Mouse (Mus musculus): ENCODE results near the gene Nadk2.

Gene Nadk2

DNA sequence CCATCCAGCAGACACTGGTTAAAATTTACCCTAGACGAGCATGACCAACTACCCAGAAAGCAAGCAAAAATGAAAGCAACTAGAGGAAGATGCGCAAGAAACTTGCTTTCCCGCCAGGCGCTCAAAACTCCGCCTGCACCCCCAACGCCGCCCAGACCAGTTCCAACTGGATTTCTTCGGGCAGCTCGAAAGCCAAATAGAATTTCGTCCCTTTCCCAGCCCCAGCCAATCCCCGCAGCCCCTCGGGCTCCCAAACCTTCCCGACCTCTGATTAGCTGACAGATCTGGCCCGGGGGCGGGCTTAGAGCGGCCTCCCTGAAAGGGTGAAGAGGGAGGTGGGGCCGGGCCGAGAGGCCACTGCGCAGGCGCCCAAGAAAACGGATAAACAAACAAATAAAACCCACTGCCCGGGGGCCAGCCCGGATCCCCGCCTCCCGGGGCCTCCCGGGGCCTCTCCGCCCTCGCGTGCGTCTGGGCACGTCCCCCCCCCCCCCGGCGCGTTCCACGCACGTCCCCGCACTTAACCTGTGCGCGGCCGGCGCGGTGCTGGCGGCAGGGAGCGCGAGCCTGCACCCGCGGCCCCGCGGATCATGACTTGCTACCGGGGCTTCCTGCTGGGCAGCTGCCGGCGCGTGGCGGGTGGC lies at the start of gene Nadk2:
Gene Nadk2, plus strand, starts transcription at position 349 of the 644 bp plus-strand sequence.
- in situ Hi-C loops (cut with MseI, MboI): no loop called here

DNA sequence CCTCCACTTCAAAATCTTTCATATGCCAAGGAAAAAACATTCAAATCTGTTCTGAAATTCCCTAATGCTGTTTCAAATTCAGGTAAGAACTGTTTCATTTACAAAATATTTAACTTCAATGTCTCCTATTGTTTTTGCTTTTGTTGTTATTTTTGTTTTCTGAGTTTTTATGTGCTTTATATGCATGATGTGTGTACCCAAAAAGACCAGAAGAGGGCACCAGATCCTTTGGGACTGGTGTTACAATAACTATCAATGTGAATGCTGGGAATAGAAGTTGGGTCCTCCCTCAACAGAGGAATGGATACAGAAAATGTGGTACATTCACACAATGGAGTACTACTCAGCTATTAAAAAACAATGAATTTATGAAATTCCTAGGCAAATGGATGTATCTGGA lies 15.4 kb upstream of the Nadk2 start:
- in situ Hi-C loops (cut with MseI, MboI): no loop called here

DNA sequence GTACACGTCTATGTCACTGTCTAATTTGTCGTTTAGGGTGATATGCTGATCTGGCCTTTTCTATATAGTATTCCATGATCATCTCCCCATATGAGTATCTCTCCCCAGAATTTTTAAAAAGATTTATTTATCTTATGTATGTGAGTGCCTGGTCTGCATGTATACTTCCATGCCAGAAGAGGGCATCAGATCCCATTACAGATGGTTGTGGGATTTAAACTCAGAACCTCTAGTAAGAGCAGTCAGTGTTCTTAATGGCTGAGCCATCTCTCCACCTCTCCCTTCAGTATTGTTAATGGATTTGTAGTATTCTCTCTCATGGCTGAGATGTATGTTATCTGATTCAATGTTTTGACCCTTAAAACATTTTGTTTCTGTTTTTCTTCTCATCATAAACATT lies 11.2 kb upstream of the Nadk2 start:
- in situ Hi-C loops (cut with MseI, MboI): no loop called here

DNA sequence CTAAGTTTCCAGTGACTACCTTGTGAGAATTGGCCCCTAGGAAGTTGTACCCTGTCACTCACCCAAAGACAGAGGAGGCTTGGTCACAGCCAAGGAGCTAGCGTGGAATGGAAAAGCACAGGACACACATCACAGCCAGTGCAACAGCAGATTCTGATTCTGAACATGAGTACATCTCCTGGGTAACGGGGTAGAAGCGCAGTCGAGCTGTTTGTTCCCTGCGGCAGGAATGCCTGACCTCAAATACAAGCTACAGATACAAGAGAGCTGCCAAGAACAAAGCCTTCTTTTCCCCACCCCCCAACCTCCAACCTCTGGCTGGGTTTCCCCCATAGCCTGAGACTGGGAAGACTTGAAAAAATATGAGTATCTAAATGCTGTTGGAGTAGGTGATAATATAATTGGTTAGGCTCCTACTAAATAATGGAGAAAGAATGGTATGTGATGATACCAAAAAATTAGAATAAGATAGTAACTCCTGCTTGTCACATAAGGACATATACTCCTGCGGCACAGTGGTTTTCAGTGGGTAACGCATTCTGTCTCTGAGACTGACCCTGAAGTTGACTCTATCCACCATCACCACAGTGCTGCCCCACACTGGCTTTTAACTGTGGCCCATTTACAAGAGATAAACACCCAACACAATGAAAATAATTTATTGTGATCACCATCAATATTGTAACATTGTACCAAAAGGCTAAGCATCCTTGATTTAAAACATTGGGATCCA lies 9.7 kb upstream of the Nadk2 start:
- in situ Hi-C loops (cut with MseI, MboI): no loop called here

DNA sequence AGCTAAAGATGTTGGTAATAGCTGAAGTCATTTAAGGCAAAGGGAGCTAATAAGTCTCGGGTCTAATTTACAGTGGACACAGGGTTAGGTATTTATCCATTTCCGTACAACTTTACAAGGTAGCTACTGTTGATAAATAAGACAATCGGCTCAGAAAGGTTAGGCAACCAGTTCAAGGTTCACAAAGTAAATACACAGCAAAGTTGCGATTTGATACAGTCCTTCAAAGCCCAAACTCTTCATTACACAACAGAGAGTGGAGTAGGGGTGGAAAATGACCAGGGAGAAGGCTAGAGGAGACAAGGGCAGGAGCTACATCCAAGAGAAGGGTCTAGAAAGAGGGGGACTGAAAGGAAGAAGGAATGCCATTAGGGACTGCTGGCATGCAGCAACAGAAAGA lies 2.2 kb upstream of the Nadk2 start:
- in situ Hi-C loops (cut with MseI, MboI): no loop called here

DNA sequence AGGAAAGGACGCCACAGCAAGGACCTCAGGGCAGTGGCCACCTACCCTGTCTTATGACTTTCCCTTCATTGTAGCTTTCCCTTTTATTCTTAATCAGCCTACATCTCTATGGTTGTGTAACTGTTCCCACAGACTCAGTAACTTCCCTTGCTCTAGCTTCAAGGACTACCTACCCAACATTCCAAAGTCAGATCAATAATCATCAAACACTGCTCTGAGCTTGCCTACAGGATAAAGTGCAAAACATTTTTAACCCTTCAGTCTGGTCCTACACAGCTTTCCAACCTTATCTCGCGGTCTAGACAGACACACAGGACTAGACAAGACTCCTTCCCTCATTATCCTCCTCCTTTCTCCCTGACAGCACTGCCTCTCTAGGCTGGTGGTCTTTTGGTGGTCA lies 707 bp upstream of the Nadk2 start:
- in situ Hi-C loops (cut with MseI, MboI): no loop called here

DNA sequence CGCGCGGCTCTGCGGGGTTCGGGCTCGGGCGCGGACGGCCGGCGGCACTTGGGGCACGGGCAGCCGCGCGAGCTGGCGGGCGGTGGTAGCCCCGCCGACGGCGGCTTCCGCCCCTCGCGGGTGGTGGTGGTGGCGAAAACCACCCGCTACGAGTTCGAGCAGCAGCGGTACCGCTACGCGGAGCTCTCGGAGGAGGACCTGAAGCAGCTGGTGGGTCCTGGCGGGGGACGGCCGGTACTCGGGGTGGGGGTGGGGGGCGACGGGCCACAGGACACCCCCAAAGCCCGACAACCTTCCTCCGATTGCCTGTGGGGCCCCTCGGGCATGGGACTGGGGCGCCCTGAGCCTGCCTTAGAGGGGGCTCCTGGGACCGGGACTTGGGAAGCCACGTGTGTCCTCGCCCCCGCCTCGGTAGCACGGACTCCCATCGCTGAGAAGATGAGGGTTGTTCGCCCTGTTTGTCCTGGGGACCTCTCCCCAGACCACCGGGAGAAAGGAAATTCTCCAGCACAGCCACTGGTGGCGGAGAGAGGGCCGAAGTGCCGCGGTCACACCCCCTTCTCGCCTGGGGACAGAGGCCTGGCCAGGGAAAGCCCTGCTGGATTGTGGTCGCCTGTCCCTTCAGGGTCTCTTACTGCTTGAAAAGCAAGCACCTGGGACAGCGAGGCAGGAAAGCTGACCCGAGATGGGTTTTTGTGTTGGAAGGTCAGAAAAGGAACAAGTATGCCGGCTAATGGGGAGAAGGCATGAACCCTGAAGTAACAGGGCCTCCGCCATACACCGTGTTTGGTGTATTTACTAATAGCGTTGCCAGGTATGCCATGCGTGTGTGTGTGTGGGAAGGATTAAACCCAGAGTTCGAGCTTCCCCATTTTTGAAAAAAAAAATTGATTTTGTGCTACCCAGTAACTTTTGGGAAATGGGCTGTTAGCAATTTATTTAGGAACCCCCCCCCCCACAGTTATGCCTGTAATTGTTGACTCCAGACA lies 790 bp downstream of the Nadk2 start:
- in situ Hi-C loops (cut with MseI, MboI): no loop called here

DNA sequence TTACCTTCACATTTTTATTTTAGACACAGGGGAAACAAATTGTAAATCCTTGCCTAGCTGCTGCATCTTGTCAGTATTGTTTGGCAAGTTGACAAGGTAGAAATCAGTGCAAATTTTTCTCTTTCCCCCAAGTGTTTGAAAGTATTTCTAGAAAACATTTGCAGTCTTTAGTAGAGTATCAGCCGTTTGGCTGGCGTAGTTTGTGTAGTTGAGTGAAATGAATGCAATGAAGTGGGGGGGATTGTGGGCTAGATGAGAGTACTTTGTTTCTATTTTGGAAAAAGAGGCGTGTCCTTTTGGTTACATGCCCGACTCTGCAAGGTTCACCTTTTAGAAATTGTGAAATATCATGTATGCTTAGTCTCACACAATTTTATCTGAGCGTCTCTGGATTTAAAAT lies 1.6 kb downstream of the Nadk2 start:
- in situ Hi-C loops (cut with MseI, MboI): no loop called here

DNA sequence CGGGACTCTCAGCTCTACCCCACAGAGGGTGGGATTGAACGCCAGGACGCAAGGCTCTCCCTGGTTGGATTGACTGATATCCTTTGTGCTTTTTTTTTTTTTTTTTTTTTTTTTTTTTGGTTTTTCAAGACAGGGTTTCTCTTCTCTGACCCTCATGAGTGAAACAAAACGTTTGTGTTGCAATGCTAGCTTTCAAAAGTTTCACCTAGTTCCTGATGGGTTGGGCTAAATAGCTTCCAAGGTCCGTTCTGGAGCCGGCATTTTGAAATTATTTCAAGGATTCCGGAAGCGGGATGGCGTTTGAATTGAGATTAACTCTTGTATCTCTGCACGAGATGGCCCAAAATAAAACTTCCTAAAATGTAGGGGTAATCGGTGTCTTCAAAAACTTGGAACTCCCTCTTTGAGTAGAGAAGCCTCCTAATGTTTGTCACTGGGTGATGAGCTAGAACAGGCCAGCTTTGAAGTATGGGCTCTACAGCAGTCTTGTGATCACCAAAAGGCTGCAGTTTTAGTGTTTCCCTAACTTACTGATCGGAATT lies 2.1 kb downstream of the Nadk2 start:
- in situ Hi-C loops (cut with MseI, MboI): no loop called here

DNA sequence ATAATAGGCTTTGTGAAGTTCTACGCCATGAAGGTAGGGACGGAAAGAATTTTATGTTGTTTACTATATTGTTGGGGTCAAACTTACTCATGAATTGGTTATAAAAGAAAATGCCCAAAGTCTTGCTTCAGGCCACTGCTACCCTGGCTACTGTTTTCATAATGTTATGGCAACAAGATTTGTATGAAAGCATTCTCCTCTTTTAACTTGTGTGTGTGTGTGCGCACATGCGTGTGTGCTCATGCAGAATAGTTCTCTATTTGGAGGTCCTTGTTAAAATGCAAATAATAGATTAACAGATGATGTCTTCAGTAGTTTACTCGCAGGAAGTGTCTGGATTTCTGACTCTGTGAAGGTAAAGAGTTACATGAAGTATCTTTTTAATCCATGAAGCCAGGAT lies 2.6 kb downstream of the Nadk2 start:
- in situ Hi-C loops (cut with MseI, MboI): no loop called here

DNA sequence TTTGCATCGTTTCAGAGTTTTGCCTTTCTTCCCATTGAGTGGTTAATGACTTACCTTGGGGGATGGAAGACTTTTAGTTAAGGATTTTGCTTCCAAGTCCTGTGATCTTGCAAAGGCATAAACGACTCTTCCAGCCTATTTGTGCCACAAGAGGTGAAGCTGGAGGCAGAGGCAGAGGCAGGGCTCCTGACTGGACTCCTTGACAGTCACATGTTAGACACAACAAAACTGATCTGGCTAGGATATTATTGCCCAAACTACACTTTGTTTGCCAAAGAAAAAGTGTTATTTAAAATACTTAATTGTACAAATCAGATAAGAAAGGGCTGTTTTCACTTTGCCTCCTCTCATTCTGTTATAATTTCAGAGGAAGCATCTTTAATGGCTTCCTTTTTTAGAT lies 3.1 kb downstream of the Nadk2 start:
- in situ Hi-C loops (cut with MseI, MboI): no loop called here

DNA sequence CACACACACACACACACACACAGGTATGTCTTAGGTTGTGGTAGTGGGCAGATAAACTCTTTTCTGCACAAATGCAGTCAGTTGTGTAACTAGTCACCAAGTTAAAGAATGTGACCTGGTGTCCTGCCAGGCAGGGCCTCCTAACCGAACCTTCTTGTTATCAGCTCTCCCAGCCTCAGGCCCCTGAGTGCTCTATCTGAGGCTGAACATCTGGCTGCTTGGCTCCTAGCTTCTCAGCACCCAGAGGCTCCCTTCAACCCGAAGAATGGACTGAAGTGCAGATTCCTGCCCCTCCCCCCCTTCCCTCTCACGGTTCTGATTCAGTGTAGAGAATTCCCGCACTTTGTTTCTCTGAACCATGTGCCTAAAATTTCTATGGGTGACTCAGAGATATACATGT lies 3.6 kb downstream of the Nadk2 start:
- in situ Hi-C loops (cut with MseI, MboI): no loop called here

DNA sequence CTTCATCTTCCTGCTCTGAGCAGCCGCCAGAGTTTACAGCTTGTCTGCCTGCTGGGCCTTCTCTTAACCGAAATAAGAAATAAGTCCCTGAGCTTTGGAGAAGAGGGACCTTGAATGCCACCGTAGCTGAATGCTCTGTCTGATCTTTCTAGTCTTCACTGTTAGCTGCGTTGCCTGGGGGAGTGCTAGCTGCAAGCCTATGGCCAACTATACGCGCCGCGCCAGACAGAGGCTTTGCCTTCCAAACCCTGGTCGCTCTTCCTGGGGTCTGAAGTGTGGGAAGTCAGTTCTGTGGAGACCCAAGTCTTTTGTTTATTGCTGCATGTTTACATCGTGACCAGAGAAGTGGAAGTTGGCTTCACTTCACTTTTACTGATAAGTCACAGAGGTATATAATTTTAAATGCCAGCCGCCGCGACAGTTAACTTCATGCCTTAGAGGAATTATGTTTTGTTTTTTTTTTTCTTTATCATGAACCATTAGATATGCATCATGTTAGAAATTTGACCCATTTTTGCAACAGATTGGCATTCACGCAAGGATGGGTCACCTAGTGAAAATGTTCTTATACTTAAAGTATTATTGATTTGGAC lies 4.6 kb downstream of the Nadk2 start:
- in situ Hi-C loops (cut with MseI, MboI): no loop called here

DNA sequence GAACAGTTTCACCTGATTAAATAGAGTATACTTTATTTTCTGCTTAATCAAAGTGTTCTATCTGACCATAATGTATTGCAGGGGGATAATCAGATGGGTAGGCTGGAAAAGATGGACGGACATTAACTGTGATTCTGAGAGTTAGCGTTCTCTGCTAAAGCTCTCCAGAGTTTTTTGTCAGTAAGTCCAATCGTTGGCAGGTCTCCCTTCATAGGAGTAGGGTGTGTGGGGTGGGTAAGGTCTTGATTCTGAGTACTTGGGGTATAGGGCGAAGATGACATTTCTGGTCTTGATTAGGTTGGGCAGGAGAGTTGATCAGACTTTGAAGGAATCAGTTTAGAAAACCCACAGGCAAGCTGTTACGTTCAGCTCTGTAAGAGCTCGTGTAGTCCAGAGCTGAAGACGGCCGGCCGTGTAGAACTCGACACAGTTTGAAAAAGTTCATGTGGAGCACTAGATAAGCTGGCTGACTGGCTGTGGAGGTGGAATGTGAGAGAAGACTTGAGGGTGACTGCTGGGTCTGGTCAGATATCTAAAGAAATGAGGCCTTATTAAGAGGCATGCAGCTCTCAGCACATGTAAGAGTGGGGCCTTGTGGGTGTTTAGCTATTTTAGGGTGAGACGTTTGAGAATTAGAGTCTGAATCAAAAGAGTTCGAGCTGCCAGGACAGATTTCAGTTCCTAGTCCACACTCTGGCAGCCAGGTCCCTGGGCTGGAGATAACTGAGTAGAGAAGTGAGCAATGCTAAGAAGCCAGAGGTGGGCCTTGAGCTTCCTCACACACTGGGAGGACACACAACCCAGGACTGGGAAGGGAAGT lies 7.6 kb downstream of the Nadk2 start:
- in situ Hi-C loops (cut with MseI, MboI): no loop called here

DNA sequence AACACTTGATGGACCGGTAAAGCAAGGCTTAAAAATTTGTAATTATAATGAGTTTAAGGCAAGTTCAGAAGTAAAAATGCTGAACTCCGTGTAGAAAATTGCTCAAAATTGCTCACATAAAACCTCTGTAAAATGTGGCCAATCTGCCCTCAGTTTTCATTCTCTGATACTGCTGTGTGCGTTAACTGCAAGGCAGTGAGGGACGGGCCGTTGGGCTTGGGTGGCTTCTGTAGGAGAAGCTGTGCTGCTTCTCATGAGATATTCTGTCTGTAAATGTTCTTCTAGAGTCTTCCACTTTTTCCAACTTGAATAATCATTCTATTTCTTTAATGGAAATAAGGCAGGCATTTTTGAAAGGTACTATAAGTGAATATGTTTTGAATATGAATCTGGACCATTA lies 8.6 kb downstream of the Nadk2 start:
- in situ Hi-C loops (cut with MseI, MboI): no loop called here

DNA sequence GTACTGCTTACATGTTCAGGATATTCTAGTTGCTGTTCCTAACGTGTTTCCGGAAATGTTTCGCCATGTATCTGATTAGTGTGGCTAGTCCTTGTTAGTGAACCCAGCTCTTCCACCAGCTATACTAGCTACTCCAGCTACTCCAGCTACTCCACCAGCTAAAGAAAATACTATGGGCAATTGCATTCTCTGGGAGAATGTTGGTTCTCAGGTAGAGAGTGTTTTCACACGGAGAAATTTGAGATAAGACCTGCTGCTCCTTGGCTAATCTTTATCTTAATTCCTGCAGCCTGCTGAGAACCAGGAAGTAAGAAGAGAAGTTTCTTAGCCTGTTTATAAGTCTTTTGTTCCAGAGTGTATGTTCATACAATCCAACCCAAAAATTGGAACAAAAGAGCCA lies 9.1 kb downstream of the Nadk2 start:
- in situ Hi-C loops (cut with MseI, MboI): no loop called here

DNA sequence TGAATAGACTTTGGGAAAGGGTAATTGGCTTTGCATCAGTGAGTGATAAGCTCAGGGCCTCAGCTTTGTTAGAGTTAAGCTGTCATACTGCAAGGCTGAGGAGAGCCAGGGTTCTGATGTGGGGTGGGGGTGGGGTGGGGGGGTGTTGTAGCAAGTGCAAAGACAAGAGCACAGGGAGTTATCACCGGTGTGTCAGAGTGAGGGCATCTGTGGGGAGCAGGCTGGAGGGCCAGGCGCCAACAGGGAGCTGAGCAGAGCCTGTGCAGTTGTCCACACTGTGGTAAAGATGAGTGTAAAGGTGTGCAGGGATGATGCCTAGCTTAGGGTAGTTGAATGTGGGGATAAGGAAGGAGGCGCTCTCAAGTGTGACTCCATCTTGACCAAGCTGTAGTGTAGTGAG lies 10.2 kb downstream of the Nadk2 start:
- in situ Hi-C loops (cut with MseI, MboI): no loop called here

DNA sequence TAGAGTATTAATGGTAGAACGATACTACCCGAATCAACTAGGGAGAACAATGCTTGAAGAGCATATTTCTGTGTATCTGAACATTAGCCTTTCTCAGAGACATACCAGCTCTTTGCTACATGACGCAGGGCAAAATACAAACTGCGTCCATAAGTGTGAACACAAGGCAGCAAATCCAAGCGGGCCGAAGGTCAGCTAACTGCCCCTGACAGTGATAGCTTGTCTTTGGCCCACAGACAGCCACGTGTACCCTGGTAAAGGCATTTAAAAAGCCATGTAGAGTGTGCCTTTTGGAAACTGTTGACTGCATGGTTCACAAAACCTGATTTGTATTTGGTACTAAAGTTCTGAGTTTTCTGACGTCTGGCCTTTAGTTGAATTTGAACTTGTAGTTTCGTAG lies 11.7 kb downstream of the Nadk2 start:
- in situ Hi-C loops (cut with MseI, MboI): no loop called here

DNA sequence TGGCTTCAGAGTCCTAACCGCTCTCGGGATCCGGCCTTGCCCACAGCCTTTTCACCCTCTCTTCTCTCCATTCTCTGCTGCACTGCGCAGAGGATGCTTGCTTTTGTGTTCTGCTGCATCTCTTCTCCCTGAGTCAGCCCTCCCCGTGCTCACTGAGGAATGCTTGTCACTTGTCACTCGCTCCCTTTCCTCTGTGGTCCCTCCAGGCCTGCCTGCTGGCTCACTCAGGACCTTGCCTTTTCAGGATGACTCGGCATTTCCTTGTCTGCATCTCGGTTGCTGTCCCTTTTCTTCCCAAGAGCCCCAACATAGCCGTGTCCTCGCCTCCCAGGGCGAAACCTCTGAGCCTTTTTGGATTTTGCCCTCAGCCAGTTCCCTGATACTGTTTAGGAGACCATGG lies 15.8 kb downstream of the Nadk2 start:
- in situ Hi-C loops (cut with MseI, MboI): no loop called here

DNA sequence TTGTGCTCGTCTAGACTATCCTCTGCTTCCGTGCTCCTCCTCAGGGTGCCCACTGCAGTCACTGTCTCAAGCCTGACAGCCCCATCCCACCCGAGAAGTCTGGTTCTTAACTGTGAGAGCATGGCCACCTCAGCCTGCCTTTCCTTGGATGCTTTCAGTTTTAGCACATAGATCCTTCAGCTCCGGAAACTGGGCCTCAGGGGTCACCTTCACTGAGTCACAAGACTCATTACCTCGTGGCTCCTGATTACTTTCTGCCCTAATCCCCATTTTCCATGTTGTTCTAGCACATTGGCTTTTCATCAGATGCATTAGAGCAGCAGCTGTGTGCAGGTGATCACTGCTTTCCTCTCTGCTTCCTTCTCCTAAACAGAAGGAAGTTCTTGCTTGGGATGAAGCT lies 16.4 kb downstream of the Nadk2 start:
- in situ Hi-C loops (cut with MseI, MboI): no loop called here
